Mouse (Mus musculus) embryonic facial prominence, embryonic 11.5 days (tissue): Measurements from ENCODE around the gene Il17ra. TPM values are rescaled to one million over a fixed set of nuclear protein-coding genes. Genes with fewer than 3 reads are reported as not detected.

ENCODE experiments used
- ATAC-seq: fragments of 200-750 bp; cut with Nextera tagmentation; replicated peaks from 2 replicates; pipeline ENCODE4 v1.8.0; 2017; ENCODE audit warnings: low read depth; ENCODE audit not compliant: insufficient number of reproducible peaks, low FRiP score, low TSS enrichment
- DNase-seq: peaks from one replicate; pipeline ENCODE4 v3.0.0-alpha.2; 2015; ENCODE audit warnings: low spot score
- H3K27ac ChIP-seq: fragments of 300-500 bp; sonication (generic); replicated peaks from 2 replicates; pipeline ENCODE4 v1.5.1; 2014; ENCODE audit warnings: mild to moderate bottlenecking, low read depth, low read length, control low read depth
- H3K27me3 ChIP-seq: fragments of 300-500 bp; sonication (generic); 2 replicates; pipeline ENCODE4 v1.6.1; 2014; ENCODE audit warnings: mild to moderate bottlenecking, low read length, moderate library complexity, mixed read lengths; ENCODE audit not compliant: control insufficient read depth, insufficient read depth
- H3K36me3 ChIP-seq: fragments of 300-500 bp; sonication (generic); replicated peaks from 2 replicates; pipeline ENCODE4 v1.6.1; 2014; ENCODE audit warnings: low read depth, mild to moderate bottlenecking, low read length, moderate library complexity, mixed read lengths; ENCODE audit not compliant: control insufficient read depth, insufficient read depth
- H3K4me1 ChIP-seq: fragments of 300-500 bp; sonication (generic); 2 replicates; pipeline ENCODE4 v1.6.1; 2014; ENCODE audit warnings: low read length, mixed read lengths; ENCODE audit not compliant: control insufficient read depth, insufficient read depth
- H3K4me2 ChIP-seq: fragments of 300-500 bp; sonication (generic); 2 replicates; pipeline ENCODE4 v1.6.1; 2014; ENCODE audit warnings: low read depth, mild to moderate bottlenecking, control low read depth, low read length, moderate library complexity
- H3K4me3 ChIP-seq: fragments of 300-500 bp; sonication (generic); 2 replicates; pipeline ENCODE4 v1.5.1; 2014; ENCODE audit warnings: low read depth, low read length, control low read depth
- H3K9ac ChIP-seq: fragments of 300-500 bp; sonication (generic); replicated peaks from 2 replicates; pipeline ENCODE4 v1.6.1; 2014; ENCODE audit warnings: mild to moderate bottlenecking, control low read depth, low read length
- H3K9me3 ChIP-seq: fragments of 300-500 bp; sonication (generic); replicated peaks from 2 replicates; pipeline ENCODE4 v1.6.1; 2016; ENCODE audit warnings: mild to moderate bottlenecking, low read length, inconsistent platforms, mixed read lengths; ENCODE audit not compliant: control insufficient read depth
- WGBS: fragments of 180-500 bp; shearing (Covaris S2); extraction: QIAGEN DNeasy Blood & Tissue Kit; methylation state at CpG from one replicate; pipeline ENCODE4 v1.1.7; 2014; 5-methylcytosine and 5-hydroxymethylcytosine counted together
- polyA plus RNA-seq: library from polyadenylated mRNA; unstranded; fragments of >200 nt; fragmentation: Nextera tagmentation; extraction: Ambion mirVana; gene quantifications from 2 replicates; pipeline ENCODE4 v1.2.1, GENCODE M21; 2014

Gene Il17ra
- polyA plus RNA-seq, 1 experiment from 2014 or later = 2.0 TPM

DNA sequence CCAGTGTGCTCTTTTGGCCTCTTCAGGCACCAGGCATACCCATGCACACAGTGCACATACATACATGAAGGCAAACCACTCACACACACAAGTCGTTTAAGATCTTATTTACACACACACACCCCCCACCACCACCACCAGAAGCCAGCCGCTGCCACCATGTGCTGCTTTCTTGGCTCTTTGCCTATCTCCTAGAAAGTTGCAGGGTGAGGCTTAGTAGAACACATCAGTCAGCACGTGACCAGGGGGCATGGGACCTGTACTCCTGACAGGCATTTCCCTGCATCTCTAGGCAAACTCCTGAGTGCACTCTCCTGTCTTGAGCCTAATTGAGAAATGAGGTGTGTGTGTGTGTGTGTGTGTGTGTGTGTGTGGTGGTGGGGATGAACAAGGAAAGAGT, 22.0 kb downstream of the Il17ra start:
- no peak overlapping the region for H3K27ac ChIP-seq
- 72% methylated on average over 3 of the region's 3 CpGs for WGBS
- no peak overlapping the region for H3K4me2 ChIP-seq

DNA sequence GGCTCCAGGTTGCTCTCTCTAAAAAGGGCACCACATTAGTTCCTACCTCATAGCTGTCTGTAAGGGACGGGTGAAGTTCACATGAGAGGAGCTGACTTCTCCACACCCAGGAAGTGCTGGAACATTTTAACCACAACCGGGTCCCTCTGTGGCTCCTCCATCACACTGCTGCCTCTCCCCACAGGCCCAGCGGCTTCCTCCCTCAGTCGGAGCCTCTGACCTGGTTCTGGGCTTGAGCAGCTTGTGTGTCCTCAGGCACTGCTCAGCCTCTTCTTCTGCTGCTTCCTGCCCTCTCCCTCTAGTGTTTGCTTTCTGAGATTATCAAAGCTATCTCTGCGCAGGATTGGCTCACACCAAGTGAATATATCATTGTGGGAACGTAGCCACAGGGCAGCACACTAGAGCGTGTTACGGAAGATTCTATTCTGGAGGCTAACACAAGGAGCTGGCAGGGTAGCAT, 23.0 kb downstream of the Il17ra start:
- H3K36me3 ChIP-seq = no peaks in the 10 kb centered on the region
- H3K4me2 ChIP-seq = no peak overlapping the region
- WGBS = 61% methylated on average over 8 of the region's 8 CpGs
- no peaks in the 10 kb centered on the region for H3K4me1 ChIP-seq
- no peak overlapping the region for H3K9ac ChIP-seq
- DNase-seq = no peak
- H3K9me3 ChIP-seq = no peaks in the 10 kb centered on the region
- H3K4me3 ChIP-seq = no peak overlapping the region
- ATAC-seq = no peak
- no peak overlapping the region for H3K27ac ChIP-seq
- no peaks in the 10 kb centered on the region for H3K27me3 ChIP-seq

More for the DNA sequence above, 22.0 kb downstream of the Il17ra start:
- ATAC-seq (no peak), DNase-seq (no peak)
- no peak overlapping the region for H3K4me3 ChIP-seq
- no peaks in the 10 kb centered on the region for H3K36me3 ChIP-seq
- no peaks in the 10 kb centered on the region for H3K27me3 ChIP-seq
- no peak overlapping the region for H3K9ac ChIP-seq
- no peaks in the 10 kb centered on the region for H3K4me1 ChIP-seq
- no peaks in the 10 kb centered on the region for H3K9me3 ChIP-seq

DNA sequence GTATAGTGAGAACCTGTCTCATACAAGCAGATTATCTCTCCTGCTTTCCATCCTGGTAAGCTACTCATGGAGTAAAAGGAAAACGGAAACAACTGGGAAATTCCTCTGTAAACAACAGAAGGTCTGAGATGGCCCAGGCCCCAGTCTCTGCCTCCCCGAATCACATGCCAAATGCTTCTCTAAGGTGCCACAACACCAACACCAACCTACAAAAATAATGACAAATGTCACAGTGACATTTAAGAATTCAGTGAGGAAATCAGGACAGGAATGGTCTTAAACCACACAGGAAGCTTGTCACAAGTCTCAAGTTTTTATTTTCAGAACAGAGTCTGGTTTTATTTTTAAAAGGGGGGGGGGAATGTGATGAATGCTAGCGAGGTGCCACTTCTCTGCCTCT, 25.6 kb downstream of the Il17ra start:
- 80% methylated on average over 3 of the region's 3 CpGs for WGBS
- Histone ChIP-seq H3K9ac (no peak overlapping the region), H3K4me2 (no peak overlapping the region), H3K9me3 (no peaks in the 10 kb centered on the region), H3K4me1 (peaks cover 6% of the 10 kb centered on the region; the same call in 1 of the 2 replicates), H3K27ac (no peak overlapping the region), H3K4me3 (no peak overlapping the region), H3K36me3 (no peaks in the 10 kb centered on the region), H3K27me3 (peaks cover 24% of the 10 kb centered on the region)
- no peak for ATAC-seq
- no peak for DNase-seq

DNA sequence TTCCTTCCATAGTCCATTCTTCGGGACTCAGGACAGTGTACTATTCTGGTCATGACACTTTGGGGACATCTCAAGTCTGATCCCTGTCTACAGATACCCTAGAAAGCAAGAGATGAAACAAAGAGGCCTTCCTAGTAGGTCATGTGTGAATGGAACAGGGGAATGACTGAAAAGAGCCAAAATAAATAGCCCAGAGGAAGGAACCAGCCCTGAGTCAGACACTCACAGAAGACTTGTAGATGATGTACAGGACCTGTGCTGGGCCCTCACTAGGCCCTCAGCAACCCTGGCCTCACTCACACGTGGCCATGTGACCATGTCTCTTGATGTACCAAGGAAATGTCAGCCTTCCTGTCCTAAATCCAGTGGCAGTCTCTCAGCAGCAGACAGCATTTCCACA, 26.4 kb downstream of the Il17ra start:
- no peak overlapping the region for H3K4me2 ChIP-seq
- H3K9me3 ChIP-seq = no peaks in the 10 kb centered on the region
- no peak overlapping the region for H3K9ac ChIP-seq
- no peak overlapping the region for H3K27ac ChIP-seq
- ATAC-seq = no peak
- DNase-seq = no peak
- H3K27me3 ChIP-seq = peaks cover 29% of the 10 kb centered on the region
- no peaks in the 10 kb centered on the region for H3K36me3 ChIP-seq
- H3K4me3 ChIP-seq = no peak overlapping the region
- H3K4me1 ChIP-seq = peaks cover 6% of the 10 kb centered on the region; the same call in 1 of the 2 replicates
- 59% methylated on average over 2 of the region's 2 CpGs for WGBS

DNA sequence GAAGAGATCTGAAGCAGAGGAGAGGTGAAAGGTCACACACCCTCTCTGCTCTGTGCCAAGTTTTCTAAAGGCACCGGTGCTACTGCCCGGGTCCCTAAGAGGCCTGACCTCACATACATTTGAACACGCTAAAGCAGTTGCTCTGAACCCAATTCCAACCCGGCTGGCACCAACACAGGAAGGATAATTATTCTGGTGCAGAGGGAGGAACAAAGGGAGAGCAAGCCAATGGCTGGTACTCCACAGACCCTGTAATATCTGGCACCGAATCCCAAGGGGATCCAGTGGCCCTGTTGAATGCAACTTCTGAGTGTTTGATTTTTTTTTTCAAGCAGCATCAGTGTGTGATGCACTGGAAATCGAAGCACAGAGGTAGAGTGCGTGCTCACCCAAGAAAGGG, 28.0 kb downstream of the Il17ra start:
- Histone ChIP-seq H3K9me3 (no peaks in the 10 kb centered on the region), H3K4me2 (no peak overlapping the region), H3K4me3 (no peak overlapping the region), H3K27ac (no peak overlapping the region), H3K4me1 (peaks cover 6% of the 10 kb centered on the region; the same call in 1 of the 2 replicates), H3K27me3 (peaks cover 29% of the 10 kb centered on the region), H3K9ac (no peak overlapping the region), H3K36me3 (no peaks in the 10 kb centered on the region)
- 50% methylated on average over 7 of the region's 7 CpGs for WGBS
- ATAC-seq = no peak
- DNase-seq = no peak

DNA sequence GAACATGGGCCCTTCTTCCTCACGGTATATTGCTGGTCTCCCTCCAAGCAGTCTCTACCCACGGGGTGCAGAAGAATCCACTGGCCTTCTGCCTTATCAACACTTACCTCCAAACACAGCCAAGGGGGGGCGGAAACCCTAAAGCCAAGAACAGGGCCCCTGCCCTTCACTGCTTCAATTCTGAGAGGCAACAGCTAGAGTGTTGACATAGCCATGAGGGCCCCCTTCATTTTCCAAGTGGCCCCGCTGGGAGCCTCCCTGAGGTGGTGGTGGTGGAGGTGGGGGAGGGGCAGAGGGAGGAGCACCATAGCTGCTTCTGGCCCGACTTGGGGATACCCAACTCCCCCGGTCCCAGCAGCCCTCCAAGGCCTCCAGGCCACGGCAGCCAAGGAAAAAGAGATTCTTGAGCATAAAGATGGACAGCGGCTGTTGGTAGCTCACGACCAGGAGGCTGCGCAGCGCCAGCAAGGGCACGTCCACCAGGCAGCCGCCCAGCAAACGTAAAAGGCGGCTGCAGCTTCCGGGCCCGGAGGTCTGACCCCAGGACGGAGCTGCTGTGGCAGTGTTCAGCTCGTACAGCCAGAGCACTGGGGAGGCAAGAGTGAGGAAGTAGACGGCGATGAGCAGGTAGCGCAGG, 28.9 kb downstream of the Il17ra start:
- 10% methylated on average over 22 of the region's 22 CpGs for WGBS
- ATAC-seq (no peak), DNase-seq (no peak)
- peaks cover 6% of the 10 kb centered on the region; the same call in 1 of the 2 replicates for H3K4me1 ChIP-seq
- peaks cover 29% of the 10 kb centered on the region for H3K27me3 ChIP-seq
- H3K36me3 ChIP-seq = no peaks in the 10 kb centered on the region
- peak overlapping the region; percentile 97 for H3K4me2 ChIP-seq
- no peak overlapping the region for H3K27ac ChIP-seq
- H3K4me3 ChIP-seq = peak overlapping the region; percentile 64
- H3K9me3 ChIP-seq = no peaks in the 10 kb centered on the region
- 0 out of 2 replicates have a peak overlapping the region, but pooled peaks have one; percentile 5 for H3K9ac ChIP-seq

DNA sequence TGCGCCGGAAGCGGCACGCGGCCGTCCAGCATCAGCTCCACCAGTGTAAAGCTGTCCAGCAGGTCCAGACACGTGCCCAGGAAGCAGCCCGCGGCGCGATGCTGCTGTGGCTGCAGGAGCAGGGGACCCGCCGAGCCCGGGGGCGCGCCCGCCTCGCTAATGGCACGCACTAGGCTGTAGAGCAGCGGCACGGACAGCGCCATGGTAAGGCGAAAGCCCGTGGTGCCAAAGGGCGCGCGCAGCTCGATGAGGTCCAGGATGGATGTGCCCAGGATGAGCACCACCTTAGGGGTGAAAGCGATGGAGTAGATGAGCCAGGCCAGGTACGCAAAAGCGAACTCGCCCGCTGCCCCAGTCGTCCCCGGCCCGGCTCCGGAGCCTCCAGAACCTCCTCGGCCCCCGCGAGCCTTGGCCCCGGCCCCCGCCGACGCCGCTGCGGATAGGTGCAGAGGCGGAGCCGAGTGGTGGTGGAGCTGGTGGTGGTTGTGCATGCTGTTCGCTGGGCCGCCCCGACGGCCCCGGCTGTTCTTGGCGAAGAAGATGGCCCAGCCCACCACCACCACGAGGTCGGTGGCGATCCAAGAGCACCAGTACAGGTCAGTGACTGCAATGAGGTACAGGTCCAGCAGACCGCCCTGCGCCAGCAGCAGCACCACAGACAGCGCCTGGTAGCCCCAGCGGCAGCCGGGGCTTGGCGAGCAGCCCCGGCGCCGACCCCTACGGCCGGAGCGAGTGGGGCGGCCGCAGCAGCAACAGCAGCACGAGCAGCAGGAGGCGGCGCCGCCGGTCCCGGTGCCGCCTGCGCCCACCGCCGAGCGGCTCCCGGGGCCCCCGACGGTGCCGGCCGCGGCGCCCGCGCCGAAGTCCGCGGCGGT, 29.7 kb downstream of the Il17ra start:
- peaks cover 29% of the 10 kb centered on the region for H3K27me3 ChIP-seq
- peak overlapping the region; percentile 64 for H3K4me3 ChIP-seq
- H3K4me1 ChIP-seq = peaks cover 6% of the 10 kb centered on the region; the same call in 1 of the 2 replicates
- ATAC-seq = peak; percentile 24
- WGBS = under 1% methylated on average over 69 of the region's 95 CpGs
- no peaks in the 10 kb centered on the region for H3K36me3 ChIP-seq
- no peaks in the 10 kb centered on the region for H3K9me3 ChIP-seq
- peak overlapping the region; percentile 72 for H3K9ac ChIP-seq
- peak overlapping the region; percentile 97 for H3K4me2 ChIP-seq
- peak; percentile 54 for DNase-seq
- peak overlapping the region; percentile 56; the same call in 1 of the 2 replicates for H3K27ac ChIP-seq
